Mouse (Mus musculus): Measurements from ENCODE around the gene 9830107B12Rik. TPM values are rescaled to one million over a fixed set of nuclear protein-coding genes. Genes with fewer than 3 reads are reported as not detected.

9830107B12Rik gene
- polyA plus RNA-seq, 1 experiment from 2014 or later = 1.4 TPM

GRCm38 (mm10) chr17:48120456-48120855 is 25.6 kb downstream of the 9830107B12Rik start:
- H3K9me3 ChIP-seq (ENCODE audit: low read length) = no peaks in the 10 kb centered on the region

GRCm38 (mm10) chr17:48119656-48120055 is 26.4 kb downstream of the 9830107B12Rik start:
- TF ChIP-seq EP300 (IDR thresholded peaks at IDR 0.05; ENCODE audit: low read depth) = no peak
- peak; percentile 96 for TF ChIP-seq CTCF (IDR thresholded peaks at IDR 0.05; ENCODE audit: low read depth)
- peaks cover 13% of the 10 kb centered on the region for H3K4me1 ChIP-seq (ENCODE audit: insufficient read depth)

More at GRCm38 (mm10) chr17:48120456-48120855, 25.6 kb downstream of the 9830107B12Rik start:
- no peak for TF ChIP-seq CTCF (IDR thresholded peaks at IDR 0.05; ENCODE audit: low read depth)
- TF ChIP-seq EP300 (IDR thresholded peaks at IDR 0.05; ENCODE audit: low read depth) = no peak
- DNase-seq (no peak), ATAC-seq (no peak)
- H3K36me3 ChIP-seq (replicated peaks; ENCODE audit: insufficient read depth, low read length) = no peaks in the 10 kb centered on the region
- H3K4me2 ChIP-seq (ENCODE audit: low read depth, low read length) = no peak overlapping the region
- no peaks in the 10 kb centered on the region for H3K27me3 ChIP-seq (ENCODE audit: insufficient read depth, low read length)
- H3K4me3 ChIP-seq (ENCODE audit: low read depth, low read length) = no peak overlapping the region
- H3K4me1 ChIP-seq (ENCODE audit: insufficient read depth) = peaks cover 13% of the 10 kb centered on the region
- no peak overlapping the region for H3K27ac ChIP-seq (ENCODE audit: low read depth)
- H3K9ac ChIP-seq (replicated peaks) = no peak overlapping the region
- WGBS (ENCODE audit: insufficient replicate concordance) = 86% methylated on average over 20 of the region's 20 CpGs

GRCm38 (mm10) chr17:48118570-48118969 is 27.5 kb downstream of the 9830107B12Rik start:
- Histone ChIP-seq H3K4me1 (ENCODE audit: insufficient read depth) (peaks cover 13% of the 10 kb centered on the region), H3K4me3 (ENCODE audit: low read depth, low read length) (no peak overlapping the region), H3K36me3 (replicated peaks; ENCODE audit: insufficient read depth, low read length) (no peaks in the 10 kb centered on the region), H3K4me2 (ENCODE audit: low read depth, low read length) (peak overlapping the region; percentile 23; the same call in 1 of the 2 replicates), H3K9me3 (ENCODE audit: low read length) (0 out of 2 replicates have a peak, but pooled peaks cover 2% of the 10 kb centered on the region), H3K27ac (ENCODE audit: low read depth) (no peak overlapping the region), H3K27me3 (ENCODE audit: insufficient read depth, low read length) (no peaks in the 10 kb centered on the region), H3K9ac (replicated peaks) (no peak overlapping the region)
- WGBS (ENCODE audit: insufficient replicate concordance) = 21% methylated on average over 1 of the region's 1 CpGs
- DNase-seq (peak; percentile 38), ATAC-seq (no peak)
- TF ChIP-seq CTCF (IDR thresholded peaks at IDR 0.05; ENCODE audit: low read depth) (no peak), EP300 (IDR thresholded peaks at IDR 0.05; ENCODE audit: low read depth) (no peak)

More at GRCm38 (mm10) chr17:48119656-48120055, 26.4 kb downstream of the 9830107B12Rik start:
- Histone ChIP-seq H3K36me3 (replicated peaks; ENCODE audit: insufficient read depth, low read length) (no peaks in the 10 kb centered on the region), H3K27me3 (ENCODE audit: insufficient read depth, low read length) (no peaks in the 10 kb centered on the region), H3K9me3 (ENCODE audit: low read length) (no peaks in the 10 kb centered on the region), H3K4me2 (ENCODE audit: low read depth, low read length) (no peak overlapping the region), H3K27ac (ENCODE audit: low read depth) (no peak overlapping the region), H3K4me3 (ENCODE audit: low read depth, low read length) (no peak overlapping the region), H3K9ac (replicated peaks) (no peak overlapping the region)
- DNase-seq = peak; percentile 86
- no peak for ATAC-seq
- 14% methylated on average over 3 of the region's 3 CpGs for whole genome bisulfite sequencing (ENCODE audit: insufficient replicate concordance)

GRCm38 (mm10) chr17:48110547-48111287 is 35.4 kb downstream of the 9830107B12Rik start:
- peak; percentile 54 for DNase-seq
- ATAC-seq = no peak
- Histone ChIP-seq H3K4me3 (ENCODE audit: low read depth, low read length) (no peak overlapping the region), H3K9me3 (ENCODE audit: low read length) (0 out of 2 replicates have a peak, but pooled peaks cover 2% of the 10 kb centered on the region), H3K36me3 (replicated peaks; ENCODE audit: insufficient read depth, low read length) (no peaks in the 10 kb centered on the region), H3K9ac (replicated peaks) (no peak overlapping the region), H3K27ac (ENCODE audit: low read depth) (no peak overlapping the region), H3K27me3 (ENCODE audit: insufficient read depth, low read length) (no peaks in the 10 kb centered on the region), H3K4me1 (ENCODE audit: insufficient read depth) (peaks cover 3% of the 10 kb centered on the region; the same call in 1 of the 2 replicates), H3K4me2 (ENCODE audit: low read depth, low read length) (no peak overlapping the region)
- TF ChIP-seq CTCF (IDR thresholded peaks at IDR 0.05; ENCODE audit: low read depth) (peak; percentile 76), EP300 (IDR thresholded peaks at IDR 0.05; ENCODE audit: low read depth) (no peak)
- WGBS (ENCODE audit: insufficient replicate concordance) = 43% methylated on average over 8 of the region's 8 CpGs

GRCm38 (mm10) chr17:48108520-48108919 is 37.5 kb downstream of the 9830107B12Rik start:
- Histone ChIP-seq H3K36me3 (replicated peaks; ENCODE audit: insufficient read depth, low read length) (no peaks in the 10 kb centered on the region), H3K27ac (ENCODE audit: low read depth) (no peak overlapping the region), H3K9me3 (ENCODE audit: low read length) (no peaks in the 10 kb centered on the region), H3K4me2 (ENCODE audit: low read depth, low read length) (no peak overlapping the region), H3K27me3 (ENCODE audit: insufficient read depth, low read length) (no peaks in the 10 kb centered on the region), H3K9ac (replicated peaks) (no peak overlapping the region), H3K4me3 (ENCODE audit: low read depth, low read length) (no peak overlapping the region), H3K4me1 (ENCODE audit: insufficient read depth) (peaks cover 3% of the 10 kb centered on the region; the same call in 1 of the 2 replicates)
- DNase-seq = no peak
- 77% methylated on average over 3 of the region's 3 CpGs for WGBS (ENCODE audit: insufficient replicate concordance)
- no peak for ATAC-seq
- TF ChIP-seq CTCF (IDR thresholded peaks at IDR 0.05; ENCODE audit: low read depth) = no peak

- TF ChIP-seq EP300 (IDR thresholded peaks at IDR 0.05; ENCODE audit: low read depth) (no peak), CTCF (IDR thresholded peaks at IDR 0.05; ENCODE audit: low read depth) (peak; percentile 34)
- WGBS (ENCODE audit: insufficient replicate concordance) = 55% methylated on average over 6 of the region's 6 CpGs
- ATAC-seq (peak; percentile 19; the same call in 1 of the 2 replicates), DNase-seq (peak; percentile 27)
- H3K27ac ChIP-seq (ENCODE audit: low read depth) = no peak overlapping the region
- no peaks in the 10 kb centered on the region for H3K27me3 ChIP-seq (ENCODE audit: insufficient read depth, low read length)
- no peaks in the 10 kb centered on the region for H3K36me3 ChIP-seq (replicated peaks; ENCODE audit: insufficient read depth, low read length)
- peaks cover 3% of the 10 kb centered on the region; the same call in 1 of the 2 replicates for H3K4me1 ChIP-seq (ENCODE audit: insufficient read depth)
- no peak overlapping the region for H3K9ac ChIP-seq (replicated peaks)
- H3K9me3 ChIP-seq (ENCODE audit: low read length) = no peaks in the 10 kb centered on the region
- no peak overlapping the region for H3K4me2 ChIP-seq (ENCODE audit: low read depth, low read length)
- no peak overlapping the region for H3K4me3 ChIP-seq (ENCODE audit: low read depth, low read length)
These were observed 38.2 kb downstream of the 9830107B12Rik start for GRCm38 (mm10) chr17:48107862-48108261.
